22 mouse cellular contexts compared by ENCODE assay signal in the genomic region with DNA sequence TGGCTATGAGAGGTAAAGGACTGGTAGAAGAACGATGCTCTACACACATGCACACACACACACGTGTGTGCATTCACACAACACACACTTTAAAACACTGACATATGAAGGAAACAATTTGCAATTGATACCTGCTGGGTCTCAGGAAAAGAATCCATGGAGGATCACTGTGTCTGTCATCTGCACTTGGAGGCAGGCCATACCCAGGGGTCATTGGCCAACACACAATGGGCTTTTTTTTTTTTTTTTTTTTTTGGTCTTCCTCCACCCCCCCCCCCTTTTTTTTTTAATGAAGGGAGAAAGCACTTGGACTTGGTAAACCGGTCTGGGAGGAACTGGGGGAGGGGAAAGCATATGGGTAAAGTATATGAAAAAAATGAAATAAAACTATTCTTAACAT. TPM values are rescaled to one million over a fixed set of nuclear protein-coding genes. Genes with fewer than 3 reads are reported as not detected.
DNase-seq lines count a peak whose midpoint lies in the region; ATAC-seq and TF ChIP-seq lines count a peak whose summit lies in the region.
"Had no signal": no experiment of that assay in that cellular context is flagged by ENCODE, and none has a peak within 500 bp of the region (broad histone marks: within the 10 kb centered on the region; RNA-seq: fewer than 3 reads in every experiment).

No protein-coding gene starts in this region.

- no peak for TF ChIP-seq CTCF in forebrain, postnatal 0 days (IDR thresholded peaks at IDR 0.05; ENCODE audit: low read depth)
- no peak for TF ChIP-seq CTCF in heart, adult 2 months (IDR thresholded peaks at IDR 0.05)

- H3K4me3 ChIP-seq in forebrain, embryonic 11.5 days (ENCODE audit: low read depth, low read length): no peak overlapping the region
- H3K4me3 ChIP-seq in forebrain, postnatal 0 days (ENCODE audit: low read depth, low read length): no peak overlapping the region
- no peak overlapping the region for H3K4me3 ChIP-seq in kidney, embryonic 16.5 days (ENCODE audit: low read length)
- no peak overlapping the region for H3K4me3 ChIP-seq in embryonic facial prominence, embryonic 10.5 days
- H3K4me3 ChIP-seq in heart, adult 2 months: no peak overlapping the region
- H3K4me3 ChIP-seq: embryonic facial prominence, embryonic 12.5 days; erythroblast, embryonic 14.5 days; hindbrain, embryonic 12.5 days; hindbrain, embryonic 15.5 days had no signal

- H3K4me2 ChIP-seq in forebrain, embryonic 11.5 days (ENCODE audit: low read depth, low read length, severe bottlenecking): no peak overlapping the region
- no peak overlapping the region for H3K4me2 ChIP-seq in forebrain, postnatal 0 days (ENCODE audit: low read depth)
- H3K4me2 ChIP-seq in kidney, embryonic 16.5 days (replicated peaks; ENCODE audit: low read depth, low read length): no peak overlapping the region
- H3K4me2 ChIP-seq: embryonic facial prominence, embryonic 12.5 days; heart, embryonic 11.5 days; hindbrain, embryonic 12.5 days; hindbrain, embryonic 15.5 days had no signal

- TF ChIP-seq EP300 in heart, adult 2 months (IDR thresholded peaks at IDR 0.05; ENCODE audit: insufficient read depth, low read depth, low read length): no peak

- no peak overlapping the region for H3K9ac ChIP-seq in forebrain, embryonic 11.5 days (ENCODE audit: low read length)
- H3K9ac ChIP-seq in forebrain, postnatal 0 days: no peak overlapping the region
- no peak overlapping the region for H3K9ac ChIP-seq in kidney, embryonic 16.5 days (replicated peaks; ENCODE audit: low read length)
- no peak overlapping the region for H3K9ac ChIP-seq in heart, adult 2 months (ENCODE audit: low read depth, low read length)
- H3K9ac ChIP-seq: embryonic facial prominence, embryonic 12.5 days; hindbrain, embryonic 12.5 days; hindbrain, embryonic 15.5 days had no signal

- peaks cover 17% of the 10 kb centered on the region for H3K4me1 ChIP-seq in forebrain, embryonic 11.5 days (replicated peaks; ENCODE audit: control insufficient read depth, insufficient read depth, low read length)
- H3K4me1 ChIP-seq in forebrain, postnatal 0 days (ENCODE audit: insufficient read depth): peaks cover 38% of the 10 kb centered on the region
- H3K4me1 ChIP-seq in kidney, embryonic 16.5 days (ENCODE audit: insufficient read depth, low read length): peaks cover 34% of the 10 kb centered on the region
- peaks cover 60% of the 10 kb centered on the region for H3K4me1 ChIP-seq in embryonic facial prominence, embryonic 10.5 days
- H3K4me1 ChIP-seq in heart, adult 2 months (ENCODE audit: control insufficient read depth, insufficient read depth, low read length): peaks cover 10% of the 10 kb centered on the region

- no peak for ATAC-seq in forebrain, embryonic 11.5 days (replicated peaks; ENCODE audit: low FRiP score)
- no peak for ATAC-seq in forebrain, postnatal 0 days
- ATAC-seq in kidney, embryonic 16.5 days (ENCODE audit: low FRiP score, low TSS enrichment): no peak
- ATAC-seq: intestine, postnatal 0 days had no signal

- peak; percentile 27 for DNase-seq in forebrain, embryonic 11.5 days (ENCODE audit: low spot score)
- no peak for DNase-seq in forebrain, postnatal 0 days
- DNase-seq in kidney, postnatal 10 days: no peak
- DNase-seq in embryonic facial prominence, embryonic 10.5 days (ENCODE audit: low spot score): no peak
- no peak for DNase-seq in heart, adult 2 months
- DNase-seq: adrenal gland, adult 2 months; adrenal gland, postnatal 14 days; B cell, adult 2 months; cerebellum, adult 11 months; cerebellum, adult 8-10 months; gastrocnemius, postnatal 10 days; gastrocnemius, postnatal 36 days; kidney, adult 2 months had no signal

- TF ChIP-seq POLR2A in heart, adult 2 months (IDR thresholded peaks at IDR 0.05; ENCODE audit: insufficient read depth, low read depth, low read length): no peak

- H3K9me3 ChIP-seq in forebrain, embryonic 11.5 days (ENCODE audit: control insufficient read depth, low read length): no peaks in the 10 kb centered on the region
- H3K9me3 ChIP-seq in forebrain, postnatal 0 days (ENCODE audit: low read length): no peaks in the 10 kb centered on the region
- H3K9me3 ChIP-seq in kidney, embryonic 16.5 days (ENCODE audit: low read length): no peaks in the 10 kb centered on the region
- H3K9me3 ChIP-seq in embryonic facial prominence, embryonic 10.5 days: no peaks in the 10 kb centered on the region
- H3K9me3 ChIP-seq: embryonic facial prominence, embryonic 12.5 days; G1E; hindbrain, embryonic 12.5 days; hindbrain, embryonic 15.5 days had no signal

- H3K79me2 ChIP-seq in heart, adult 2 months (replicated peaks; ENCODE audit: control insufficient read depth, insufficient read depth, low read length): no peaks in the 10 kb centered on the region

- no peaks in the 10 kb centered on the region for H3K27me3 ChIP-seq in forebrain, embryonic 11.5 days (ENCODE audit: control insufficient read depth, insufficient read depth, low read length)
- no peaks in the 10 kb centered on the region for H3K27me3 ChIP-seq in forebrain, postnatal 0 days (ENCODE audit: insufficient read depth, low read length)
- H3K27me3 ChIP-seq in kidney, embryonic 16.5 days (ENCODE audit: insufficient read depth, low read length): no peaks in the 10 kb centered on the region
- no peaks in the 10 kb centered on the region for H3K27me3 ChIP-seq in embryonic facial prominence, embryonic 10.5 days (replicated peaks; ENCODE audit: low read depth, poor library complexity, severe bottlenecking)
- no peaks in the 10 kb centered on the region for H3K27me3 ChIP-seq in heart, adult 2 months (ENCODE audit: control insufficient read depth, insufficient read depth, low read length)
- H3K27me3 ChIP-seq: CH12.LX; embryonic facial prominence, embryonic 12.5 days; hindbrain, embryonic 12.5 days; hindbrain, embryonic 15.5 days had no signal

- 86% methylated on average over 3 of the region's 3 CpGs for WGBS in forebrain, embryonic 11.5 days
- WGBS in forebrain, postnatal 0 days: 58% methylated on average over 3 of the region's 3 CpGs
- WGBS in kidney, embryonic 16.5 days: 71% methylated on average over 3 of the region's 3 CpGs
- WGBS in embryonic facial prominence, embryonic 10.5 days: 82% methylated on average over 3 of the region's 3 CpGs
- 63% methylated on average over 3 of the region's 3 CpGs for WGBS in heart, adult 2 months

- H3K36me3 ChIP-seq in forebrain, embryonic 11.5 days (ENCODE audit: control insufficient read depth, insufficient read depth, low read length): no peaks in the 10 kb centered on the region
- peaks cover 10% of the 10 kb centered on the region; the same call in 1 of the 2 replicates for H3K36me3 ChIP-seq in forebrain, postnatal 0 days (ENCODE audit: insufficient read depth)
- H3K36me3 ChIP-seq in kidney, embryonic 16.5 days (ENCODE audit: insufficient read depth, low read length): peaks cover 12% of the 10 kb centered on the region; the same call in 1 of the 2 replicates
- H3K36me3 ChIP-seq in embryonic facial prominence, embryonic 10.5 days (replicated peaks): peaks cover 47% of the 10 kb centered on the region
- no peaks in the 10 kb centered on the region for H3K36me3 ChIP-seq in heart, adult 2 months (ENCODE audit: control insufficient read depth, insufficient read depth, low read length)
- H3K36me3 ChIP-seq: hindbrain, embryonic 15.5 days had no signal

- intact Hi-C loops in heart, adult 2 months (cut with DNase I): no loop called here

- no peak overlapping the region for H3K27ac ChIP-seq in forebrain, embryonic 11.5 days (ENCODE audit: low read depth, low read length)
- no peak overlapping the region for H3K27ac ChIP-seq in forebrain, postnatal 0 days (ENCODE audit: low read depth, low read length)
- peak overlapping the region; percentile 54; the same call in 1 of the 2 replicates for H3K27ac ChIP-seq in kidney, embryonic 16.5 days (ENCODE audit: low read length)
- H3K27ac ChIP-seq in embryonic facial prominence, embryonic 10.5 days (replicated peaks): peak overlapping the region; percentile 20; the same call in 1 of the 2 replicates
- no peak overlapping the region for H3K27ac ChIP-seq in heart, adult 2 months
- H3K27ac ChIP-seq: embryonic facial prominence, embryonic 12.5 days; hindbrain, embryonic 12.5 days; hindbrain, embryonic 15.5 days had no signal

RNA-seq across cellular contexts. Expression of gene BC034090, which starts 36.4 kb away (rescaled TPM):
- 3.2 and 3.3 TPM in 2 replicates for polyA plus RNA-seq in forebrain, embryonic 11.5 days (2014; fragmentation: Nextera tagmentation; extraction: Ambion mirVana)
- 7.4 and 9.9 TPM in 2 replicates for total RNA-seq in forebrain, postnatal 0 days (2014; rRNA removed)
- 1.4 and 2.5 TPM in 2 replicates for polyA plus RNA-seq in forebrain, postnatal 0 days (2015; fragmentation: Nextera tagmentation; extraction: Ambion mirVana)
- 8.2 and 9.1 TPM in 2 replicates for polyA plus RNA-seq in kidney, embryonic 16.5 days (2015; fragmentation: Nextera tagmentation; extraction: Ambion mirVana)
- polyA plus RNA-seq in embryonic facial prominence, embryonic 10.5 days (2016; fragmentation: Nextera tagmentation; extraction: Ambion mirVana): 5.3 and 5.7 TPM in 2 replicates
- 10 to 100 TPM; 37.2 to 37.5 TPM for total RNA-seq in heart, adult 2 months (2021)
- 31.8 and 44.8 TPM in 2 replicates for polyA plus RNA-seq in heart, adult 2 months (2012; rRNA removed)
- polyA plus RNA-seq: erythroblast, embryonic 14.5 days had no signal

RNA-seq across cellular contexts. Expression of gene Stx6, which starts 49.3 kb away (rescaled TPM):
- 102 and 119 TPM in 2 replicates for polyA plus RNA-seq in forebrain, embryonic 11.5 days (2014; fragmentation: Nextera tagmentation; extraction: Ambion mirVana)
- total RNA-seq in forebrain, postnatal 0 days (2014; rRNA removed): 120 and 122 TPM in 2 replicates
- polyA plus RNA-seq in forebrain, postnatal 0 days (2015; fragmentation: Nextera tagmentation; extraction: Ambion mirVana): 89.2 and 97.5 TPM in 2 replicates
- 70.9 and 78.0 TPM in 2 replicates for polyA plus RNA-seq in kidney, embryonic 16.5 days (2015; fragmentation: Nextera tagmentation; extraction: Ambion mirVana)
- 85.0 and 88.9 TPM in 2 replicates for polyA plus RNA-seq in embryonic facial prominence, embryonic 10.5 days (2016; fragmentation: Nextera tagmentation; extraction: Ambion mirVana)
- 10 to 100 TPM; 22.2 to 23.0 TPM for total RNA-seq in heart, adult 2 months (2021)
- polyA plus RNA-seq in heart, adult 2 months (2012; rRNA removed): 18.0 and 19.0 TPM in 2 replicates

Comparison
In these comparisons a context has a peak if more than half of its experiments do, and no peak if none do; other contexts are left out.
1. H3K27ac ChIP-seq: peak in kidney, embryonic 16.5 days (single experiment) and embryonic facial prominence, embryonic 10.5 days (single experiment); none in forebrain, embryonic 11.5 days (single experiment), forebrain, postnatal 0 days (single experiment) and heart, adult 2 months (single experiment).